Mouse (Mus musculus) left cerebral cortex, postnatal 36 days (tissue): Measurements from ENCODE around the gene Nkx2-1. TPM values are rescaled to one million over a fixed set of nuclear protein-coding genes. Genes with fewer than 3 reads are reported as not detected.

Experiments
- DNase-seq, 2 experiments: peaks; one replicate each; pipeline ENCODE4 v3.0.0; 2021 to 2022; ENCODE audit warnings: low spot score in 2 of 2, mixed read lengths in 1 of 2
- intact Hi-C: fragments of 180-260 bp; cut with DNase I; formaldehyde crosslinking; loops from one replicate; pipeline ENCODE4 v1.15.1; 2025
- total RNA-seq, 2 experiments: library from RNA; stranded (reverse); gene quantifications; 2 replicates each; pipeline ENCODE4 v1.2.3; 2021

Gene Nkx2-1
- total RNA-seq = under 1 TPM; 0.23 to 0.44 TPM

- intact Hi-C loops = loop anchor here (10.0 kb wide), 1 partner anchor 78 kb away; the partner anchor contains the start of gene Nkx2-9
- DNase-seq = no peak
Measured at GRCm38 (mm10) chr12:56536884-56537265, at the start of gene Nkx2-1. Nkx2-1 (minus strand) TSS chr12:56536908.

DNA sequence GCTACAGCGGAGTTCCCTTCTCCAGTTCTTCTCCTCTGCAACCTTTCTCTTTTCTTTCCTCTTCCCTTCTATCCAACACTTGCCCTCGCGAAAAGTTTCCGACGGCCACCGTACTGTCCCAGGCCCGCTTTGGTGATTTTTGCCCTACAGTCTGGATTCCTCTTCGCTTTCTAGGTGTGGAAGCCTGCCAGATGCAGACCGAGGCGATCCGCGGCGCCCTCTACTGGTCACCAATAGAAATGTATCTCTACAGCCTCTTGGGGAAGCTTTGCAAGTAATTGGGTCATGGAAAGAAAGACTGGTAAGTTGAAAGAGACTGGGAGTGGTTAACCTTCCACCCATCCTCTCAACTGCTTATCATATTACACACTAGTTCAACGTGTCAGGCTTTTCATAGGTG is 4.4 kb upstream of the Nkx2-1 start:
- DNase-seq = peak; percentile 67 to 75
- intact Hi-C loops = loop anchor here (2.0 kb wide), 1 partner anchor 652 kb away; no protein-coding TSS in a partner anchor

DNA sequence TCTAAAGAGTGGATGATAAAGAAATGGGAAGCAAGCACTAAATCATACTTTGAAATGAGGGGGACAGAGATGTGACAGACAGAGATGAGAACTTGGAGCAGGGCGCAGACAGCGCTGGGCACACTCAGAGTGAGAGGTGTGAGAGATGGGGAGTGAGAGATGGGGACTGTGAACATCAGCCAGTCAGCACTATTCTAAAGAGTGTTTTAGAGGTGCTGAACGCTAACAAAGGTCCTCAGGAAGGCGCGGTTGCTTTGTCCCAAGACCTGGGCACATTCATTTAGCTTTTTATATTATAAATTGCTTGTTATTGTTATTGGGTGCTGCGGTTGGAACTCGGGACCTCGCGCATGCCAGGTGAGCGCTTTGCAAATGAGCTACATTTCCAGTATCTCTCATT is 3.9 kb upstream of the Nkx2-1 start:
- DNase-seq = no peak
- intact Hi-C loops = loop anchor here (1.0 to 2.0 kb wide), 2 partner anchors 481 to 652 kb away; no protein-coding TSS in a partner anchor

- DNase-seq = no peak
- intact Hi-C loops = loop anchor here (10.0 kb wide), 1 partner anchor 76 kb away; the partner anchor contains the start of gene Nkx2-9
Measured at GRCm38 (mm10) chr12:56538601-56539000, 1.9 kb upstream of the Nkx2-1 start.

- intact Hi-C loops = loop anchor here (10.0 kb wide), 1 partner anchor 77 kb away; the partner anchor contains the start of gene Nkx2-9
- DNase-seq = no peak
Measured at GRCm38 (mm10) chr12:56537931-56538330, 1.2 kb upstream of the Nkx2-1 start.

- no peak for DNase-seq
- intact Hi-C loops = loop anchor here (10.0 kb wide), 1 partner anchor 77 kb away; the partner anchor contains the start of gene Nkx2-9
Measured at GRCm38 (mm10) chr12:56537342-56537741, 634 bp upstream of the Nkx2-1 start.

DNA sequence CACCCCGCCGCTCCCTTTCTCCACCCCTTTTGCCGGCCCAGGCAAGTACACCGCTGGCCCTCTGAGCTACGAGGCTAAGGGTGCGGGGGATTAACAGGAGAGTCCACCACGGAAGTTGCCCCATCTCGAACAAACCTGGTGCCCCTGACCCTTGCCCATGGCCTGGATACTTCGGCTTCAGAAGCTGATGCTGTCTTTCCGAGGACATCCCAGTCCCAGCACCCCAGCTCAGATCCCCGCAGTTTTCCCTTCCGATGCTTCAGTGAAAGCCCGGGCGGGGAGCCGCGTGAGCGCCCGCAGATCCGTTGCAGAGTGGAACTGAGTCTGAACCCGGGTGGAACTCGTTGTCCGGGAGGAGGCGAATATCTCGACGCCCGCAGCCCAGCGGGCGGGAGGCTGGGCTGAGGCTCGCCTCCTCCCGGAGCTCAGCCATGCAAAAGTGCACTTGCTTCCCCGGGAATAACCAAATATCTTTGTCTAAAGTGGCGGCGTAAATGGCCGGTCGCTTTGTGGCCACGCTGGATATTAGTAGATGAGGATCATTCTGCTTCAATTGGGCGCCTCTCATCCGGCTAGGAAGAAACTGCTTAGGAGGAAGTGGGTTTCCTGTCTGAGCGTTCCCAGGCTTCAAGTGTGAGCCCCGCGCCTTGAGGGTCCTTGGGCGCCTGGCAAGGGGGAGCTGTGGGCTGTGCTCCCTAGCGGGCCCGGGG is 379 bp downstream of the Nkx2-1 start:
- DNase-seq = no peak
- intact Hi-C loops = loop anchor here (10.0 kb wide), 1 partner anchor 78 kb away; the partner anchor contains the start of gene Nkx2-9

DNA sequence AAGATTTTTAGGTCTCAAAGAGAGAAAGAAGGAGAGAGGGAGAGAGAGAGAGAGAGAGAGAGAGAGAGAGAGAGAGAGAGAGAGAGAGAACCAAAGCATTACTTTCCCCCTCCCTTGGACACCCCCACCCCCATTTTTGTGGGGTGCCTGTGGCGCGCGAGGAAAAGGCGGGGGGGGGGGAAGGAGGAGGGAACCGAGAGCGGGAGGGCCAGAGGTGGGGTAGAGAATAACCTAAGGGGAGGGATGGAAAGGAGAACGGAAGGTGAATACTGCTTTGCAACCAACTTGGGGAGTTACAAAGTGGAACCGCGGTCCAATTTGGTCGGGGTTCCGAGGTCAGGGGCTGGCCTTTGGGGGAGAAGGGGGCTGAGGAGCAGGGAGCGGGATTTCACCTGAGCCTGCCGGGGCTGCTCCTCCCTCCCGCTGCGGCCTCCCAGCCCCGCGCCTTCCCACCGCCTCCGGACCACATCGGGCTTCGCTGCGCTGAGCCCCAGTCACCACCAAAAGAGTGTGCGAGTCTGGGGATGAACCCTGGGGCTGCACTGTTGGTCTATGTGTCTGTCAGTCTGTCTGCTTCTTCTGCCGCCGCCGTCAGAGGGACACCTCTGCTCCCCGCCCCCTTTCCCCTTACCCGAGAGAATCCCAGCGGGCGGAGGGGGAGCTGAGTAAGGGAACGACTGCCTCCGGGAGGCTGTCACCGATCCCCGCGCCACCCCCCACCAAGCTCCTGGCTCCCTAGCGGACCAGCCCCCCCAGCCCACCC is 1.1 kb downstream of the Nkx2-1 start:
- intact Hi-C loops = loop anchor here (10.0 kb wide), 1 partner anchor 79 kb away; the partner anchor contains the start of gene Nkx2-9
- DNase-seq = no peak

DNA sequence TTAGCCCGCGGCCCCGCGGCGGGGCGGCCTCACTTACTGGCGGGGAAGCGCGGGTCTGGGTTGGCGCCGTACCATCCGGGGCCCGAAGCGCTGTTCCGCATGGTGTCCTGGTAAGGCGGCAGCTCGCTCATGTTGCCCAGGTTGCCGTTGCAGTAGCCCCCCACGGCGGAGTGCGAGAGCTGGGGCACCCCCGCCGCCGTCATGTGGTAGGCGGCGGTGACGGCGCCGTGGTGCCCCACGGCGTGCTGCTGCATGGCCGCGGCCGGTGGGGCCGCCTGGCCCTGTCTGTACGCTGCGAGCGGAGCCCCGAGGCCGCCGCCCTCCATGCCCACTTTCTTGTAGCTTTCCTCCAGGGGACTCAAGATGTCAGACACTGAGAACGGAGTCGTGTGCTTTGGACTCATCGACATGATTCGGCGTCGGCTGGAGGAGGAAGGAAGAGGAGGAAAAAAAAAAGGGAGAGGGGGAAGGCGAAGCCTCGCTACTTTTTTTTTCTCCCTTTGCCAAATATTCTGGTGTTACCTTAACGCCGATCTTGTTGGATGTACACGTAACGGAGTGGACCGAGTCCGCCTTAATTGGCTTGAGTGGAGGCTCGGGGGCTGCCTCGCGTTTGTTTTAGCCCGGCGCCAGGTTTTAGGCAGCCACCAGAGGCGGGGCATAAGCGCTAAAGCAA is 1.9 kb downstream of the Nkx2-1 start:
- intact Hi-C loops = loop anchor here (5.0 to 10.0 kb wide), 2 partner anchors 80 to 1008 kb away; partner anchors contain the start of gene Nkx2-9
- no peak for DNase-seq

- DNase-seq = no peak
- intact Hi-C loops = loop anchor here (5.0 to 10.0 kb wide), 2 partner anchors 81 to 1008 kb away; partner anchors contain the start of gene Nkx2-9
Measured at GRCm38 (mm10) chr12:56534311-56534650, 2.4 kb downstream of the Nkx2-1 start.

GRCm38 (mm10) chr12:56533501-56534310 is 3.0 kb downstream of the Nkx2-1 start:
- intact Hi-C loops = loop anchor here (5.0 to 10.0 kb wide), 2 partner anchors 81 to 1009 kb away; partner anchors contain the start of gene Nkx2-9
- DNase-seq = no peak

GRCm38 (mm10) chr12:56532986-56533495 is 3.7 kb downstream of the Nkx2-1 start:
- DNase-seq = no peak
- intact Hi-C loops = loop anchor here (5.0 to 10.0 kb wide), 2 partner anchors 82 to 1009 kb away; partner anchors contain the start of gene Nkx2-9

DNA sequence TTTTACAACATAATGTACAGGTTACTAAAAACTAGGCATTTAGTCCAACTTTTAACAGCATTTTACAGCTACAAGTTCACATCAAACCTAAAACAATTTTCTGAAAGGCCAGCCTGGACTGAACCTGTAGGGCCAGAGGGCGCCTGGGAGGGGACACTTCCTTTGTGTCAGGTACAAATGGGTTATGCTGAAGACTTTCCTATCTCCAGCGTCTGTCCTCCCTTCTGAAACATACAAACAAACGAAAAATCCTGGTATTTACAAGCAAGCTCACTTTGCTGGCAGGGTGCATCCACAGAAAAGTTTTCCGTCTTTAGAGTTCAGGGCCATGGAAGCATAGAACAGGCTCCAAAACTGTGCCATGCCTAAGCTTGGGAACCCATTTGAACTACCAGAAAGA is 4.6 kb downstream of the Nkx2-1 start:
- no peak for DNase-seq

GRCm38 (mm10) chr12:56531051-56531620 is 5.6 kb downstream of the Nkx2-1 start:
- no peak for DNase-seq
- intact Hi-C loops = loop anchor here (5.0 to 10.0 kb wide), 2 partner anchors 84 to 1011 kb away; partner anchors contain the start of gene Nkx2-9

More for the DNA sequence above, 4.6 kb downstream of the Nkx2-1 start:
- intact Hi-C loops = loop anchor here (5.0 to 10.0 kb wide), 2 partner anchors 83 to 1010 kb away; partner anchors contain the start of gene Nkx2-9

GRCm38 (mm10) chr12:56529931-56530330 is 6.8 kb downstream of the Nkx2-1 start:
- intact Hi-C loops = loop anchor here (5.0 to 10.0 kb wide), 3 partner anchors 85 to 1012 kb away; partner anchors contain the start of genes Nkx2-9 and Pax9
- no peak for DNase-seq

DNA sequence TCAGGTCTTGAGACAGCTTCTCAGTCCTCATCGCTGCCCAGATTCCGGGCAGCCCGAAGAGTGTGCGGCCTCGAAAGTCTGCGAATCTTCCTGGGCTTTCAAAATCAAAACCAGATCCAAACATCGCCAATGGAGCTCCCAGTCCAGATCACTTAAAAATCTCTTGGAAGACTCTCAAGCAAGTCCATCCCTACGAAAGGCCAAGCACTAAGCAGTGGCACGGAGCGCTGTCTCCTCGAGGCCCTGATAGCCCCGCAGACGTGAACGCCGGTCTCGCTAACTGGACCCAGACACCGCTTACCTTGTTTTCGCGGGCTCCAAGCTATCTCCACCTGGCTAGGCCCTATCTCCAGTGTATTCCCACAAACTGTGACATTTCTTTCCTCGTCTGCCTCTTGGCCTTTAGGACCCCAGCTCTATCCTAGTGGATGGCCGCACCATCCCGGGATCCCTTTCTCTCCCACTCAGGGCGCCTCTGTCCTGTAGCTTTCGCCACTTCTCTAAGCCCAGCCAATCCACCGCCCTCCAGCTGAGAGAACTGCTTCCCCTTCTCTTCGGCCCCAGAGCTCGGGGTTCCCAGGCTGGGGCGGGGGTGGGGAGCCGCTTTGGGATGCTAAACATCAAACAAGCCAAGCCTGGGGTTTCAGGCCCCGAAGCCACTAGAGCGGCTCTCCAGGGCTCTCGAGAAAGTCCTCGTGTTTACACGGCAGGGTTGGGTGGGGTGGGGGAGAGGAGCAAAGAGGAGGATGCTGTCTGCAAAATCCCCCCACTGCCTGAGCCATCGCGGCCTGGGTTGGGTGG is 7.6 kb downstream of the Nkx2-1 start:
- intact Hi-C loops = loop anchor here (5.0 kb wide), 1 partner anchor 163 kb away; the partner anchor contains the start of gene Pax9
- DNase-seq = no peak

GRCm38 (mm10) chr12:56528034-56528570 is 8.6 kb downstream of the Nkx2-1 start:
- no peak for DNase-seq
- intact Hi-C loops = loop anchor here (5.0 kb wide), 1 partner anchor 164 kb away; the partner anchor contains the start of gene Pax9
